Mouse (Mus musculus) MEL (cell line): ENCODE results near the gene Tigd4.

Experiments
- CHD2 ChIP-seq: IDR thresholded peaks from 2 replicates; pipeline ENCODE4 v1.6.1; 2011; ENCODE audit warnings: low read length, improper control_type of control experiment
- CTCF ChIP-seq, 3 experiments: IDR thresholded peaks in 2 of 3; conservative IDR thresholded peaks in 1 of 3; 2 replicates each; pipeline ENCODE4 v1.5.1; 2011 to 2012; ENCODE audit warnings: low read length in 3 of 3, low read depth in 2 of 3, mild to moderate bottlenecking in 2 of 3, improper control_type of control experiment in 1 of 3, inconsistent platforms in 1 of 3, mixed read lengths in 1 of 3, moderate library complexity in 1 of 3; ENCODE audit not compliant: control insufficient read depth in 1 of 3, insufficient read depth in 1 of 3, poor library complexity in 1 of 3, severe bottlenecking in 1 of 3
- ETS1 ChIP-seq: IDR thresholded peaks from 2 replicates; pipeline ENCODE4 v1.6.1; 2012; ENCODE audit warnings: low read depth, mild to moderate bottlenecking, inconsistent platforms, low read length, improper control_type of control experiment, moderate library complexity
- GABPA ChIP-seq: IDR thresholded peaks from 2 replicates; pipeline ENCODE4 v1.6.1; 2012; ENCODE audit warnings: low read depth, mild to moderate bottlenecking, inconsistent platforms, low read length, improper control_type of control experiment, moderate library complexity
- GATA1 ChIP-seq: IDR thresholded peaks from 2 replicates; pipeline ENCODE4 v1.6.1; 2011; ENCODE audit warnings: low read depth, low read length, improper control_type of control experiment
- HCFC1 ChIP-seq: IDR thresholded peaks from 2 replicates; pipeline ENCODE4 v1.6.1; 2012; ENCODE audit warnings: low read depth, mild to moderate bottlenecking, inconsistent platforms, low read length, improper control_type of control experiment, moderate library complexity
- JUND ChIP-seq: IDR thresholded peaks from 2 replicates; pipeline ENCODE4 v1.6.1; 2011; ENCODE audit warnings: low read depth, mild to moderate bottlenecking, improper control_type of control experiment, low read length
- POLR2AphosphoS2 ChIP-seq: IDR thresholded peaks from 2 replicates; pipeline ENCODE4 v1.6.1; 2011; ENCODE audit warnings: low read length, improper control_type of control experiment
- RAD21 ChIP-seq: IDR thresholded peaks from 2 replicates; pipeline ENCODE4 v1.6.1; 2011; ENCODE audit warnings: mild to moderate bottlenecking, low read depth, low read length, improper control_type of control experiment
- USF1 ChIP-seq: IDR thresholded peaks from 2 replicates; pipeline ENCODE4 v1.6.1; 2014; ENCODE audit warnings: low read depth, mild to moderate bottlenecking, inconsistent platforms, low read length, improper control_type of control experiment, moderate library complexity
- ZKSCAN1 ChIP-seq: IDR thresholded peaks from 2 replicates; pipeline ENCODE4 v1.6.1; 2012; ENCODE audit warnings: low read depth, mild to moderate bottlenecking, inconsistent platforms, low read length, improper control_type of control experiment, moderate library complexity

GRCm38 (mm10) chr3:84615050-84615855 lies 21.9 kb downstream of the Tigd4 start:
- TF ChIP-seq RAD21, result peak; percentile 81
- TF ChIP-seq CTCF (IDR thresholded peaks at IDR 0.05 in 2 of 3, conservative IDR thresholded peaks at IDR 0.05 in 1 of 3; ENCODE audit: control insufficient read depth in 1 of 3, insufficient read depth in 1 of 3, low read depth in 2 of 3, low read length in 3 of 3, poor library complexity in 1 of 3, severe bottlenecking in 1 of 3), result peak; percentile 16 to 73 (median 68); a peak in 4 of 6 replicates
- TF ChIP-seq POLR2AphosphoS2, result no peak
- TF ChIP-seq GATA1, result peak; percentile 79
- no peak for TF ChIP-seq HCFC1
- TF ChIP-seq ZKSCAN1, result no peak
- TF ChIP-seq USF1, result no peak
- TF ChIP-seq JUND, result no peak
- TF ChIP-seq CHD2, result no peak
- TF ChIP-seq ETS1, result peak; percentile 30; the same call in 1 of the 2 replicates
- no peak for TF ChIP-seq GABPA
